Mouse (Mus musculus): ENCODE measurements around the gene Lasp1. TPM values are rescaled to one million over a fixed set of nuclear protein-coding genes. Genes with fewer than 3 reads are reported as not detected.

Gene Lasp1
- total and polyA plus RNA-seq, 3 experiments: 12.5 to 45.4 (median 18.6) TPM

DNA sequence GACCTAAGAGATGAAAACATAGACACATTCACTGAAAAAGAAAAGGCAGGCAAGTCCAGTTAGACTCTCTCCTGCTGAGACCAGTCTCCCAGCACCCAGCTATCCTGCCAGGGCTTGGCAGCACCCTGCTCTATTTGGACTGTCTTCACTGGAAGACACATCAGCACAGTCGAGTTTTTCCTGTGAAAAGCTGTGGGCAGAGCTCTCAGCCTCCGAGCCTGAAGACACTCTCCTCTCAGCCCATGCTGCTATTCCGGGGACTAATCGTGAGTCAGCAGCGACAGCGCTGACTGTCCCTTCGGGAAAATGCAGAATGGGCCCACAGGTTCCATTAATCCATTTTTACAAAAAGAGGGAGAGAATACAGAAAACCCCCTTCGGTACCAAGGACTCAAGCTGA, 45.5 kb upstream of the Lasp1 start:
- TF ChIP-seq MYC (IDR thresholded peaks at IDR 0.05; ENCODE audit: low read depth, low read length): no peak
- no peak for TF ChIP-seq JUN (IDR thresholded peaks at IDR 0.05; ENCODE audit: insufficient read depth, low read depth, low read length)
- TF ChIP-seq NRF1 (IDR thresholded peaks at IDR 0.05; ENCODE audit: low read depth, low read length): no peak
- TF ChIP-seq SIN3A (IDR thresholded peaks at IDR 0.05; ENCODE audit: low read length): no peak
- no peak for TF ChIP-seq MXI1 (IDR thresholded peaks at IDR 0.05; ENCODE audit: low read depth, low read length)
- no peak for TF ChIP-seq E2F4 (IDR thresholded peaks at IDR 0.05; ENCODE audit: insufficient replicate concordance, low read depth, low read length)
- no peak for TF ChIP-seq CHD2 (IDR thresholded peaks at IDR 0.05; ENCODE audit: low read length)
- TF ChIP-seq TBP (conservative IDR thresholded peaks at IDR 0.05; ENCODE audit: low read depth, low read length): no peak
- no peak for TF ChIP-seq TCF12 (IDR thresholded peaks at IDR 0.05; ENCODE audit: low read depth, low read length)
- no peak for TF ChIP-seq ZMIZ1 (IDR thresholded peaks at IDR 0.05; ENCODE audit: low read depth, low read length)
- no peak for TF ChIP-seq ZC3H11A (IDR thresholded peaks at IDR 0.05; ENCODE audit: low read depth, low read length)
- TF ChIP-seq CTCF (conservative IDR thresholded peaks at IDR 0.05 in 1 of 2, IDR thresholded peaks at IDR 0.05 in 1 of 2; ENCODE audit: low read depth in 2 of 2, low read length in 2 of 2): no peak
- no peak for TF ChIP-seq ELF1 (IDR thresholded peaks at IDR 0.05; ENCODE audit: low read depth, low read length)
- no peak for TF ChIP-seq PAX5 (IDR thresholded peaks at IDR 0.05; ENCODE audit: low read length)
- no peak for TF ChIP-seq IRF4 (IDR thresholded peaks at IDR 0.05; ENCODE audit: low read depth, low read length)
- no peak for TF ChIP-seq NELFE (IDR thresholded peaks at IDR 0.05; ENCODE audit: low read depth, low read length)
- TF ChIP-seq CHD1 (IDR thresholded peaks at IDR 0.05; ENCODE audit: low read depth, low read length): no peak
- H3K27ac ChIP-seq (ENCODE audit: insufficient read depth, low read depth): no peak overlapping the region
- H3K4me2 ChIP-seq (ENCODE audit: insufficient read depth, low read depth, poor library complexity, severe bottlenecking): no peak overlapping the region
- no peak overlapping the region for H3K4me3 ChIP-seq (replicated peaks in 1 of 3; ENCODE audit: low read depth in 2 of 3, low read length in 2 of 3, poor library complexity in 1 of 3)
- dilution Hi-C loops (cut with MboI; ENCODE audit: extremely low pct_ligation_motif_present, extremely low pct_unique_long_range_greater_than_20kb, low sequenced_read_pairs) (no loop called here), in situ Hi-C loops (cut with MboI; ENCODE audit: low pct_ligation_motif_present, low pct_unique_long_range_greater_than_20kb, low sequenced_read_pairs) (no loop called here)
- DNase-seq (ENCODE audit: extremely low read depth): no peak
- no peaks in the 10 kb centered on the region for H3K4me1 ChIP-seq (ENCODE audit: control insufficient read depth in 1 of 2, insufficient read depth in 2 of 2)
- H3K27me3 ChIP-seq (replicated peaks): no peaks in the 10 kb centered on the region
- H3K9me3 ChIP-seq (replicated peaks; ENCODE audit: low read length): peaks cover 5% of the 10 kb centered on the region
- H3K79me2 ChIP-seq (replicated peaks; ENCODE audit: control insufficient read depth, extremely low read depth, insufficient read depth, poor library complexity, severe bottlenecking): no peaks in the 10 kb centered on the region
- no peak overlapping the region for H3K9ac ChIP-seq (ENCODE audit: insufficient read depth, low read depth)
- H3K36me3 ChIP-seq (replicated peaks in 1 of 2; ENCODE audit: control insufficient read depth in 1 of 2, insufficient read depth in 1 of 2, low read length in 1 of 2): peaks cover 77 to 89% of the 10 kb centered on the region in 2 experiments

DNA sequence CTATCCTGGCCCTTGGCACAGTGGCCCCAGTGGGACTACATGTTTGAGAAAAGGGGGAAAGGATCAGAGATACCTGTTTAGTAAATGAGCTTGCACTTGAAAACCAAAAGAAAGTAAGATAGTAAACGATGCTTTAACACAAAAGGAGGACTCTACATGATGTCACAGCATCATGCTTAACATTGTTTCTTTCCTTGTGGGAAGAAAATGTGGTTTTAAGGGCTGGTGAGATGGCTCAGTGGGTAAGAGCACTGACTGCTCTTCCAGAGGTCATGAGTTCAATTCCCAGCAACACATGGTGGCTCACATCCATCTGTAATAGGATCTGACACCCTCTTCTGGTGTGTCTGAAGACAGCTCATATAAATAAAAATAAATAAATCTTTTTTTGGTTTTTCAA, 40.7 kb upstream of the Lasp1 start:
- Histone ChIP-seq H3K36me3 (replicated peaks in 1 of 2; ENCODE audit: control insufficient read depth in 1 of 2, insufficient read depth in 1 of 2, low read length in 1 of 2) (peaks cover 61 to 85% of the 10 kb centered on the region in 2 experiments), H3K9me3 (replicated peaks; ENCODE audit: low read length) (peaks cover 2% of the 10 kb centered on the region), H3K27me3 (replicated peaks) (no peaks in the 10 kb centered on the region), H3K4me3 (replicated peaks in 1 of 3; ENCODE audit: low read depth in 2 of 3, low read length in 2 of 3, poor library complexity in 1 of 3) (no peak overlapping the region), H3K4me2 (ENCODE audit: insufficient read depth, low read depth, poor library complexity, severe bottlenecking) (no peak overlapping the region), H3K27ac (ENCODE audit: insufficient read depth, low read depth) (no peak overlapping the region), H3K79me2 (replicated peaks; ENCODE audit: control insufficient read depth, extremely low read depth, insufficient read depth, poor library complexity, severe bottlenecking) (no peaks in the 10 kb centered on the region), H3K9ac (ENCODE audit: insufficient read depth, low read depth) (no peak overlapping the region), H3K4me1 (ENCODE audit: control insufficient read depth in 1 of 2, insufficient read depth in 2 of 2) (no peaks in the 10 kb centered on the region)
- peak; percentile 81; the same call in 1 of the 2 replicates for TF ChIP-seq TBP (conservative IDR thresholded peaks at IDR 0.05; ENCODE audit: low read depth, low read length)
- TF ChIP-seq JUN (IDR thresholded peaks at IDR 0.05; ENCODE audit: insufficient read depth, low read depth, low read length): no peak
- DNase-seq (ENCODE audit: extremely low read depth): no peak
- dilution Hi-C loops (cut with MboI; ENCODE audit: extremely low pct_ligation_motif_present, extremely low pct_unique_long_range_greater_than_20kb, low sequenced_read_pairs): no loop called here
- in situ Hi-C loops (cut with MboI; ENCODE audit: low pct_ligation_motif_present, low pct_unique_long_range_greater_than_20kb, low sequenced_read_pairs): no loop called here

Measured in CH12.LX (cell line).